Comparison of ENCODE assay signal across 16 mouse cellular contexts in the genomic region with DNA sequence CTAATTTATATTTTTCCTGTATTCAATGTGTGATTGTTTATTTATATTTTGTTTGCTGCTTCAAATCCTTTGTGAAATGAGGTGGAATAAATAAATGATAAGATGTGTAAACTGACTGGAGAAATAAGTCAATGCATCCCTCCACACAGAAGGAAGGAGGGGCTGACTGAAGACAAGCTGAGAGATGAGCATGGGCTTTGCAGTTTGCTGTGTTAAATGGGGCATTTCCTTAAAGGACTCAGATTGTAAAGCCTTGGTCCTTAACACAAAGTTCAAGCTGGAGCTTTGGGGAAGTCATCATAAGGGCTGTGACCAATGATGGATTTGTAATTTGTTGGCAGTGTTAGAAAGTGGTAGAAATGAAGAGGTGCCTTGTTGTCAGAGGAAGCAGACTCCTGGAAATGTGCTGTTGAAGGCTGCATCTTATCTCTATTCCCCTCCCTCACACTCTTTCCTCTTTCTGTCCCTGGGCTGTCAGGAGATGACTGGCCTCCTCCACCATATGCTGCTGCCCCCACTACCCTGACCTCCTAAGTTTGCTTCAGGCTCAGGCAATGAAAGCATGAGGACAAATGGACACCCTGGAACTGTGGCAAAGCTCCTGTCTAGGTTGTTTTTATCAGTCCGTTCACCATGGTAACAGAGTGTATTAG. TPM values are rescaled to one million over a fixed set of nuclear protein-coding genes. Genes with fewer than 3 reads are reported as not detected.
DNase-seq lines count a peak whose midpoint lies in the region; ATAC-seq and TF ChIP-seq lines count a peak whose summit lies in the region.
"Had no signal": no experiment of that assay in that cellular context is flagged by ENCODE, and none has a peak within 500 bp of the region (broad histone marks: within the 10 kb centered on the region; RNA-seq: fewer than 3 reads in every experiment).

No protein-coding gene starts in this region.

- peak; percentile 35; the same call in 1 of the 2 replicates for ATAC-seq in heart, embryonic 14.5 days (ENCODE audit: insufficient number of reproducible peaks, insufficient read depth, low FRiP score, low read depth)
- no peak for ATAC-seq in midbrain, embryonic 16.5 days
- no peak for ATAC-seq in midbrain, postnatal 0 days (ENCODE audit: low FRiP score)
- ATAC-seq in megakaryocyte-erythroid progenitor cell, adult 5-6 weeks (replicated peaks; ENCODE audit: low FRiP score, low TSS enrichment, poor library complexity, severe bottlenecking): peak; percentile 91
- ATAC-seq: intestine, embryonic 15.5 days had no signal

- H3K4me1 ChIP-seq in heart, embryonic 14.5 days (ENCODE audit: control insufficient read depth in 2 of 2, insufficient read depth in 2 of 2, low read length in 2 of 2): 0 out of 4 replicates have a peak, but pooled peaks cover 2 to 3% of the 10 kb centered on the region in 2 experiments
- no peaks in the 10 kb centered on the region; the same call in 1 of the 2 replicates for H3K4me1 ChIP-seq in midbrain, embryonic 16.5 days (ENCODE audit: control insufficient read depth, insufficient read depth, low read length)
- no peaks in the 10 kb centered on the region for H3K4me1 ChIP-seq in midbrain, postnatal 0 days (ENCODE audit: insufficient read depth, low read length)
- H3K4me1 ChIP-seq: embryonic facial prominence, embryonic 13.5 days; forebrain, embryonic 10.5 days; intestine, embryonic 15.5 days; limb, embryonic 13.5 days had no signal

- 47% methylated on average over 1 of the region's 1 CpGs for WGBS in heart, embryonic 14.5 days
- WGBS in midbrain, embryonic 16.5 days: 82% methylated on average over 1 of the region's 1 CpGs
- 79% methylated on average over 1 of the region's 1 CpGs for WGBS in midbrain, postnatal 0 days

- H3K36me3 ChIP-seq in heart, embryonic 14.5 days (ENCODE audit: control insufficient read depth, insufficient read depth, low read length): no peaks in the 10 kb centered on the region
- H3K36me3 ChIP-seq in midbrain, embryonic 16.5 days (ENCODE audit: control insufficient read depth, insufficient read depth, low read length): no peaks in the 10 kb centered on the region
- H3K36me3 ChIP-seq in midbrain, postnatal 0 days (ENCODE audit: insufficient read depth, low read length): no peaks in the 10 kb centered on the region
- H3K36me3 ChIP-seq: embryonic facial prominence, embryonic 13.5 days; forebrain, embryonic 10.5 days; intestine, embryonic 15.5 days; limb, embryonic 13.5 days had no signal

- DNase-seq in heart, postnatal 4 days: no peak
- DNase-seq in midbrain, postnatal 0 days (ENCODE audit: low spot score): no peak
- DNase-seq in liver: peak; percentile 50
- DNase-seq in left cerebral cortex, postnatal 14 days (ENCODE audit: low spot score in 2 of 2): no peak
- no peak for DNase-seq in ovary, postnatal 14 days (ENCODE audit: low spot score)
- DNase-seq: cerebellum, adult 18-20 months; gastrocnemius, postnatal 25 days had no signal

- H3K4me2 ChIP-seq in heart, embryonic 14.5 days (ENCODE audit: low read length): no peak overlapping the region
- H3K4me2 ChIP-seq in midbrain, embryonic 16.5 days (ENCODE audit: low read length): no peak overlapping the region
- H3K4me2 ChIP-seq in midbrain, postnatal 0 days (ENCODE audit: low read depth, low read length, poor library complexity, severe bottlenecking): no peak overlapping the region
- H3K4me2 ChIP-seq: embryonic facial prominence, embryonic 13.5 days; intestine, embryonic 15.5 days; limb, embryonic 13.5 days had no signal

- TF ChIP-seq CTCF in midbrain, postnatal 0 days (IDR thresholded peaks at IDR 0.05): no peak

- no peaks in the 10 kb centered on the region for H3K27me3 ChIP-seq in heart, embryonic 14.5 days (ENCODE audit: control insufficient read depth, insufficient read depth, low read length)
- H3K27me3 ChIP-seq in midbrain, embryonic 16.5 days (ENCODE audit: control insufficient read depth, insufficient read depth, low read depth, low read length): no peaks in the 10 kb centered on the region
- no peaks in the 10 kb centered on the region for H3K27me3 ChIP-seq in midbrain, postnatal 0 days (ENCODE audit: insufficient read depth, low read length)
- H3K27me3 ChIP-seq: embryonic facial prominence, embryonic 13.5 days; intestine, embryonic 15.5 days; limb, embryonic 13.5 days had no signal

- no peak overlapping the region for H3K27ac ChIP-seq in heart, embryonic 14.5 days (replicated peaks in 1 of 2; ENCODE audit: control insufficient read depth in 1 of 2, insufficient read depth in 1 of 2, low read depth in 2 of 2, low read length in 2 of 2)
- H3K27ac ChIP-seq in midbrain, embryonic 16.5 days (ENCODE audit: low read length): peak overlapping the region; percentile 34; the same call in 1 of the 2 replicates
- no peak overlapping the region for H3K27ac ChIP-seq in midbrain, postnatal 0 days (ENCODE audit: low read depth, low read length)
- H3K27ac ChIP-seq: embryonic facial prominence, embryonic 13.5 days; forebrain, embryonic 10.5 days; intestine, embryonic 15.5 days; kidney, postnatal 0 days; limb, embryonic 13.5 days had no signal

- intact Hi-C loops in left cerebral cortex, postnatal 14 days (cut with DNase I): no loop called here

- no peak overlapping the region for H3K4me3 ChIP-seq in heart, embryonic 14.5 days (ENCODE audit: control insufficient read depth in 1 of 2, insufficient read depth in 1 of 2, low read depth in 1 of 2, low read length in 2 of 2)
- H3K4me3 ChIP-seq in midbrain, embryonic 16.5 days (ENCODE audit: low read depth, low read length): no peak overlapping the region
- no peak overlapping the region for H3K4me3 ChIP-seq in midbrain, postnatal 0 days (ENCODE audit: low read depth, low read length)
- H3K4me3 ChIP-seq: embryonic facial prominence, embryonic 13.5 days; forebrain, embryonic 10.5 days; intestine, embryonic 15.5 days; limb, embryonic 13.5 days had no signal

- H3K9ac ChIP-seq in heart, embryonic 14.5 days (ENCODE audit: low read length): no peak overlapping the region
- no peak overlapping the region for H3K9ac ChIP-seq in midbrain, embryonic 16.5 days (ENCODE audit: low read depth, low read length)
- H3K9ac ChIP-seq in midbrain, postnatal 0 days (replicated peaks; ENCODE audit: low read length, poor library complexity, severe bottlenecking): no peak overlapping the region
- H3K9ac ChIP-seq: embryonic facial prominence, embryonic 13.5 days; intestine, embryonic 15.5 days; limb, embryonic 13.5 days had no signal

- no peaks in the 10 kb centered on the region for H3K9me3 ChIP-seq in heart, embryonic 14.5 days (ENCODE audit: control insufficient read depth, low read length)
- H3K9me3 ChIP-seq in midbrain, embryonic 16.5 days (replicated peaks; ENCODE audit: control insufficient read depth, low read length, poor library complexity, severe bottlenecking): no peaks in the 10 kb centered on the region
- no peaks in the 10 kb centered on the region for H3K9me3 ChIP-seq in midbrain, postnatal 0 days (ENCODE audit: low read length)
- H3K9me3 ChIP-seq: embryonic facial prominence, embryonic 13.5 days; forebrain, embryonic 10.5 days; intestine, embryonic 15.5 days; limb, embryonic 13.5 days had no signal

RNA-seq across cellular contexts. Expression of gene Shisa9, which starts 36.3 kb away (rescaled TPM):
- polyA plus RNA-seq in heart, embryonic 14.5 days (2014; fragmentation: Nextera tagmentation; extraction: Ambion mirVana): 0.42 and 0.88 TPM in 2 replicates
- under 1 TPM; 0.21 to 0.54 TPM for total RNA-seq in heart, postnatal 4 days (2021)
- 13.8 and 16.9 TPM in 2 replicates for polyA plus RNA-seq in midbrain, embryonic 16.5 days (2015; fragmentation: Nextera tagmentation; extraction: Ambion mirVana)
- total RNA-seq in midbrain, postnatal 0 days (2014; rRNA removed): 72.7 and 87.7 TPM in 2 replicates
- polyA plus RNA-seq in midbrain, postnatal 0 days (2015; fragmentation: Nextera tagmentation; extraction: Ambion mirVana): 23.6 and 25.7 TPM in 2 replicates
- not detected in 2 replicates for total RNA-seq in megakaryocyte-erythroid progenitor cell, adult 5-6 weeks (2014; fragmentation: Nextera tagmentation)
- not detected in 2 replicates for total RNA-seq in megakaryocyte-erythroid progenitor cell, adult 5-6 weeks (2017)
- 10 to 100 TPM; 64.3 to 68.5 TPM for total RNA-seq in left cerebral cortex, postnatal 14 days (2021)
- total RNA-seq: gastrocnemius, postnatal 25 days had no signal
- polyA plus RNA-seq: C2C12 had no signal

Comparison
In these comparisons a context has a peak if more than half of its experiments do, and no peak if none do; other contexts are left out.
1. ATAC-seq: peak in heart, embryonic 14.5 days (single experiment) and megakaryocyte-erythroid progenitor cell, adult 5-6 weeks (single experiment); none in midbrain, embryonic 16.5 days (single experiment) and midbrain, postnatal 0 days (single experiment).
2. RNA of gene Shisa9, which starts 36.3 kb away (total RNA-seq): 72.7 to 87.7 TPM in midbrain, postnatal 0 days and 64.3 to 68.5 TPM in left cerebral cortex, postnatal 14 days; 0.21 to 0.54 TPM in heart, postnatal 4 days and not detected in megakaryocyte-erythroid progenitor cell, adult 5-6 weeks; every median in the first group is over 10 times any median in the second.